ENCODE assay signal across 18 mouse cellular contexts in the genomic region with DNA sequence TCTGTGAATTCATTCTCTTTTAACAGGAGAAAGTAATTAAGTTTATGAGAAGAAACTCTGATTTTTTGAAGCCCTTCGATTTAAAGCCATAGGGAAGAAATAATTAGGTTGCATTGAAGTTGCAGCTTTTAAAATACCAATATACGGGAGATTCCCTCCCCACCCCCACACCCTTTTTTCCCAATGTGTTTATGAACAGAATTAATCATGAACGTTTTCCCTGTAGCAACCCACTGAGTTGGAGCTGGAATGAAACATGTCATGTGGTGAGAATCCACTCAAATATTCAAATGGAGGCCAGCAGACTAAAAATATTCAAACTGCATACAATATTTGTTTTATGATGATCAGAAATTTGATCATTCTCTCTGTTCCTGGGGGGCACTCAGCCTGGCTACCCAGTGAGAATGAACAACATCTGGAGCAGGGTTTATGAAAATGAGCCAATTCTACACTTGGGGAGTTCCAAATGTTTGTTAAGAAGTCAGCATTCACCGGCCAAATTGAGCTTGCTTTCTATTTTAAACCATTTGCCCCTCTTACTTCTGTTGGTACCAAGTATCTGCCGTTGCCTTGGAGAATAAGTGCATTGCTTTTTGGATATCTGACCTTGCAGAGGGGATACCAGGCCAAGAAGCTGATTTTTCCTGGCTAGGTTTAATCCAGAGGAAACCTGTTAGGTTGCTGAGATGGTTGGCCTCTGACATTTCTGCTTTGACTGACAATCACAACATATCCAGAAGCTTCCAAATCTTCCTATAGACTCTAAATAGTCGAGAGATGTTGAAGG.
DNase-seq lines count a peak whose midpoint lies in the region; ATAC-seq lines count a peak whose summit lies in the region.
"Had no signal": no experiment of that assay in that cellular context is flagged by ENCODE, and none has a peak within 500 bp of the region (broad histone marks: within the 10 kb centered on the region; RNA-seq: fewer than 3 reads in every experiment).

No protein-coding gene starts in this region.

- no peaks in the 10 kb centered on the region for H3K27me3 ChIP-seq in embryonic facial prominence, embryonic 14.5 days (replicated peaks; ENCODE audit: control insufficient read depth, insufficient read depth, low read length)
- H3K27me3 ChIP-seq in embryonic facial prominence, embryonic 10.5 days (replicated peaks; ENCODE audit: low read depth, poor library complexity, severe bottlenecking), result no peaks in the 10 kb centered on the region
- no peaks in the 10 kb centered on the region for H3K27me3 ChIP-seq in hindbrain, embryonic 13.5 days
- no peaks in the 10 kb centered on the region for H3K27me3 ChIP-seq in hindbrain, embryonic 10.5 days (ENCODE audit: insufficient read depth, poor library complexity, severe bottlenecking)
- H3K27me3 ChIP-seq in heart, embryonic 15.5 days, result no peaks in the 10 kb centered on the region
- no peaks in the 10 kb centered on the region for H3K27me3 ChIP-seq in midbrain, embryonic 15.5 days (replicated peaks)
- H3K27me3 ChIP-seq in liver, embryonic 11.5 days (replicated peaks; ENCODE audit: control insufficient read depth, insufficient read depth, low read length), result no peaks in the 10 kb centered on the region
- H3K27me3 ChIP-seq: intestine, embryonic 15.5 days; liver, embryonic 15.5 days; Patski had no signal

- no peak overlapping the region; the same call in 1 of the 2 replicates for H3K4me2 ChIP-seq in embryonic facial prominence, embryonic 14.5 days (ENCODE audit: low read depth, low read length)
- no peak overlapping the region for H3K4me2 ChIP-seq in hindbrain, embryonic 13.5 days
- H3K4me2 ChIP-seq in heart, embryonic 15.5 days, result 0 out of 2 replicates have a peak overlapping the region, but pooled peaks have one; percentile 11
- no peak overlapping the region for H3K4me2 ChIP-seq in midbrain, embryonic 15.5 days
- H3K4me2 ChIP-seq in liver, embryonic 11.5 days, result no peak overlapping the region
- H3K4me2 ChIP-seq: intestine, embryonic 15.5 days; liver, embryonic 15.5 days had no signal

- H3K9ac ChIP-seq in embryonic facial prominence, embryonic 14.5 days (ENCODE audit: low read depth, low read length), result no peak overlapping the region
- no peak overlapping the region for H3K9ac ChIP-seq in hindbrain, embryonic 13.5 days
- no peak overlapping the region for H3K9ac ChIP-seq in heart, embryonic 15.5 days
- H3K9ac ChIP-seq in midbrain, embryonic 15.5 days, result no peak overlapping the region
- no peak overlapping the region for H3K9ac ChIP-seq in liver, embryonic 11.5 days (ENCODE audit: low read depth, low read length)
- H3K9ac ChIP-seq: intestine, embryonic 15.5 days; liver, embryonic 15.5 days had no signal

- 31% methylated on average over 6 of the region's 6 CpGs for WGBS in embryonic facial prominence, embryonic 14.5 days
- 72% methylated on average over 6 of the region's 6 CpGs for WGBS in embryonic facial prominence, embryonic 10.5 days
- WGBS in hindbrain, embryonic 13.5 days, result 52% methylated on average over 6 of the region's 6 CpGs
- WGBS in hindbrain, embryonic 10.5 days, result 74% methylated on average over 6 of the region's 6 CpGs
- 49% methylated on average over 6 of the region's 6 CpGs for WGBS in heart, embryonic 15.5 days
- 51% methylated on average over 6 of the region's 6 CpGs for WGBS in midbrain, embryonic 15.5 days
- 56% methylated on average over 6 of the region's 6 CpGs for WGBS in liver, embryonic 11.5 days

- H3K36me3 ChIP-seq in embryonic facial prominence, embryonic 14.5 days (ENCODE audit: control insufficient read depth, insufficient read depth, low read length), result no peaks in the 10 kb centered on the region
- no peaks in the 10 kb centered on the region for H3K36me3 ChIP-seq in embryonic facial prominence, embryonic 10.5 days (replicated peaks)
- H3K36me3 ChIP-seq in hindbrain, embryonic 13.5 days, result no peaks in the 10 kb centered on the region
- no peaks in the 10 kb centered on the region for H3K36me3 ChIP-seq in hindbrain, embryonic 10.5 days
- H3K36me3 ChIP-seq in heart, embryonic 15.5 days, result no peaks in the 10 kb centered on the region
- H3K36me3 ChIP-seq in midbrain, embryonic 15.5 days (replicated peaks), result no peaks in the 10 kb centered on the region
- H3K36me3 ChIP-seq in liver, embryonic 11.5 days (ENCODE audit: control insufficient read depth, insufficient read depth, low read length), result no peaks in the 10 kb centered on the region
- H3K36me3 ChIP-seq: intestine, embryonic 15.5 days; limb, embryonic 10.5 days; liver, embryonic 15.5 days had no signal

- DNase-seq in embryonic facial prominence, embryonic 14.5 days (ENCODE audit: low spot score), result peak; percentile 76
- DNase-seq in embryonic facial prominence, embryonic 10.5 days (ENCODE audit: low spot score), result no peak
- no peak for DNase-seq in hindbrain, embryonic 10.5 days (ENCODE audit: low spot score)
- DNase-seq in liver, embryonic 11.5 days (ENCODE audit: low spot score), result no peak
- no peak for DNase-seq in retina, postnatal 1 day
- DNase-seq: cerebellum, adult 2 months; gastrocnemius, postnatal 36 days; kidney, postnatal 10 days; thymus, adult 18-20 months had no signal

- H3K4me1 ChIP-seq in embryonic facial prominence, embryonic 14.5 days (ENCODE audit: control insufficient read depth, insufficient read depth, low read length), result peaks cover 8% of the 10 kb centered on the region; the same call in 1 of the 2 replicates
- no peaks in the 10 kb centered on the region for H3K4me1 ChIP-seq in embryonic facial prominence, embryonic 10.5 days
- peaks cover 16% of the 10 kb centered on the region for H3K4me1 ChIP-seq in hindbrain, embryonic 13.5 days (replicated peaks)
- no peaks in the 10 kb centered on the region for H3K4me1 ChIP-seq in hindbrain, embryonic 10.5 days (replicated peaks)
- peaks cover 15% of the 10 kb centered on the region; the same call in 1 of the 2 replicates for H3K4me1 ChIP-seq in heart, embryonic 15.5 days (replicated peaks)
- H3K4me1 ChIP-seq in midbrain, embryonic 15.5 days, result peaks cover 14% of the 10 kb centered on the region; the same call in 1 of the 2 replicates
- H3K4me1 ChIP-seq in liver, embryonic 11.5 days (replicated peaks; ENCODE audit: control insufficient read depth, insufficient read depth, low read length), result no peaks in the 10 kb centered on the region
- H3K4me1 ChIP-seq: intestine, embryonic 15.5 days; limb, embryonic 10.5 days; liver, embryonic 15.5 days had no signal

- ATAC-seq in embryonic facial prominence, embryonic 14.5 days (ENCODE audit: low read depth), result no peak
- ATAC-seq in hindbrain, embryonic 13.5 days (ENCODE audit: low FRiP score), result no peak
- no peak for ATAC-seq in heart, embryonic 15.5 days (replicated peaks; ENCODE audit: insufficient number of reproducible peaks, insufficient read depth, low FRiP score, low read depth)
- ATAC-seq in midbrain, embryonic 15.5 days (replicated peaks), result peak; percentile 76
- ATAC-seq in liver, embryonic 11.5 days (replicated peaks; ENCODE audit: low FRiP score), result no peak
- ATAC-seq: intestine, embryonic 15.5 days; Patski had no signal

- no peak overlapping the region for H3K4me3 ChIP-seq in embryonic facial prominence, embryonic 14.5 days (ENCODE audit: low read depth, low read length)
- no peak overlapping the region for H3K4me3 ChIP-seq in embryonic facial prominence, embryonic 10.5 days
- H3K4me3 ChIP-seq in hindbrain, embryonic 13.5 days, result no peak overlapping the region
- no peak overlapping the region for H3K4me3 ChIP-seq in hindbrain, embryonic 10.5 days
- no peak overlapping the region for H3K4me3 ChIP-seq in heart, embryonic 15.5 days
- no peak overlapping the region for H3K4me3 ChIP-seq in midbrain, embryonic 15.5 days
- no peak overlapping the region for H3K4me3 ChIP-seq in liver, embryonic 11.5 days (ENCODE audit: low read depth, low read length)
- H3K4me3 ChIP-seq: intestine, embryonic 15.5 days; limb, embryonic 10.5 days; liver, embryonic 15.5 days; myocyte had no signal

- H3K27ac ChIP-seq in embryonic facial prominence, embryonic 14.5 days (replicated peaks; ENCODE audit: low read depth, low read length), result peak overlapping the region; percentile 33
- no peak overlapping the region for H3K27ac ChIP-seq in embryonic facial prominence, embryonic 10.5 days (replicated peaks)
- peak overlapping the region; percentile 60 for H3K27ac ChIP-seq in hindbrain, embryonic 13.5 days
- no peak overlapping the region for H3K27ac ChIP-seq in hindbrain, embryonic 10.5 days
- H3K27ac ChIP-seq in heart, embryonic 15.5 days, result peak overlapping the region; percentile 50
- peak overlapping the region; percentile 63; the same call in 1 of the 2 replicates for H3K27ac ChIP-seq in midbrain, embryonic 15.5 days
- H3K27ac ChIP-seq in liver, embryonic 11.5 days (ENCODE audit: low read depth, low read length), result no peak overlapping the region
- H3K27ac ChIP-seq: intestine, embryonic 15.5 days; limb, embryonic 10.5 days; liver, embryonic 15.5 days; macrophage had no signal

- no peaks in the 10 kb centered on the region for H3K9me3 ChIP-seq in embryonic facial prominence, embryonic 14.5 days (ENCODE audit: control insufficient read depth, low read length)
- no peaks in the 10 kb centered on the region for H3K9me3 ChIP-seq in embryonic facial prominence, embryonic 10.5 days
- no peaks in the 10 kb centered on the region for H3K9me3 ChIP-seq in hindbrain, embryonic 13.5 days
- H3K9me3 ChIP-seq in hindbrain, embryonic 10.5 days, result no peaks in the 10 kb centered on the region
- no peaks in the 10 kb centered on the region for H3K9me3 ChIP-seq in heart, embryonic 15.5 days (replicated peaks)
- no peaks in the 10 kb centered on the region for H3K9me3 ChIP-seq in midbrain, embryonic 15.5 days
- H3K9me3 ChIP-seq in liver, embryonic 11.5 days (ENCODE audit: control insufficient read depth, low read length), result no peaks in the 10 kb centered on the region
- H3K9me3 ChIP-seq: intestine, embryonic 15.5 days; limb, embryonic 10.5 days; liver, embryonic 15.5 days had no signal

Comparison
In these comparisons a context has a peak if more than half of its experiments do, and no peak if none do; other contexts are left out.
1. H3K27ac ChIP-seq: peak in embryonic facial prominence, embryonic 14.5 days (single experiment), hindbrain, embryonic 13.5 days (single experiment), heart, embryonic 15.5 days (single experiment) and midbrain, embryonic 15.5 days (single experiment); none in embryonic facial prominence, embryonic 10.5 days (single experiment), hindbrain, embryonic 10.5 days (single experiment) and liver, embryonic 11.5 days (single experiment).